In genomic region chr5:34030101-34030500, GRCm38 (mm10) we compare ENCODE assay signal across 24 mouse cellular contexts. TPM values are rescaled to one million over a fixed set of nuclear protein-coding genes. Genes with fewer than 3 reads are reported as not detected.
"Had no signal": no experiment of that assay in that cellular context is flagged by ENCODE, and none has a peak within 500 bp of the region (broad histone marks: within the 10 kb centered on the region; RNA-seq: fewer than 3 reads in every experiment).

No protein-coding gene starts in this region.

- H3K4me3 ChIP-seq: gastrocnemius, adult 2 months; heart, embryonic 10.5 days; heart, embryonic 12.5 days; hindbrain, embryonic 10.5 days; hindbrain, embryonic 12.5 days; intestine, embryonic 15.5 days; layer of hippocampus, adult 2 months; left cerebral cortex, adult 2 months; limb, embryonic 12.5 days had no signal

- H3K4me1 ChIP-seq: heart, embryonic 10.5 days; heart, embryonic 12.5 days; hindbrain, embryonic 10.5 days; hindbrain, embryonic 12.5 days; intestine, embryonic 15.5 days; limb, embryonic 12.5 days had no signal

- H3K9ac ChIP-seq: heart, embryonic 12.5 days; hindbrain, embryonic 12.5 days; hindbrain, embryonic 14.5 days; intestine, embryonic 15.5 days; limb, embryonic 12.5 days had no signal

- ATAC-seq: hindbrain, embryonic 16.5 days; inflammation-experienced regulatory T-cells, adult 6 months; intestine, embryonic 15.5 days; intestine, postnatal 0 days had no signal

- H3K27ac ChIP-seq: gastrocnemius, adult 2 months; heart, embryonic 10.5 days; hindbrain, embryonic 10.5 days; hindbrain, embryonic 12.5 days; hindbrain, embryonic 14.5 days; intestine, embryonic 15.5 days; layer of hippocampus, adult 2 months; left cerebral cortex, adult 2 months; limb, embryonic 12.5 days had no signal

- DNase-seq: gastrocnemius, adult 2 months; gastrocnemius, postnatal 10 days; gastrocnemius, postnatal 25 days; heart, postnatal 10 days; heart, postnatal 4 days; kidney, adult 18-20 months; kidney, adult 8-10 months; kidney, postnatal 10 days; kidney, postnatal 25 days; kidney, postnatal 4 days; liver had no signal

- H3K4me2 ChIP-seq: heart, embryonic 12.5 days; hindbrain, embryonic 12.5 days; hindbrain, embryonic 14.5 days; intestine, embryonic 15.5 days; limb, embryonic 12.5 days; liver, embryonic 11.5 days had no signal

- H3K9me3 ChIP-seq: heart, embryonic 10.5 days; heart, embryonic 12.5 days; hindbrain, embryonic 10.5 days; hindbrain, embryonic 12.5 days; intestine, embryonic 15.5 days; limb, embryonic 12.5 days had no signal

- H3K27me3 ChIP-seq: heart, embryonic 12.5 days; hindbrain, embryonic 12.5 days; intestine, embryonic 15.5 days; limb, embryonic 12.5 days had no signal

- H3K36me3 ChIP-seq: heart, embryonic 10.5 days; heart, embryonic 12.5 days; hindbrain, embryonic 10.5 days; hindbrain, embryonic 12.5 days; intestine, embryonic 15.5 days; limb, embryonic 12.5 days had no signal

RNA-seq across cellular contexts. Expression of gene Nat8l, which starts 34.3 kb away (rescaled TPM):
- polyA plus RNA-seq: inflammation-experienced regulatory T-cells, adult 6 months had no signal

RNA-seq across cellular contexts. Expression of gene Gm1673, which starts 46.9 kb away (rescaled TPM):
- total RNA-seq: gastrocnemius, adult 2 months; gastrocnemius, postnatal 25 days had no signal
